Mouse (Mus musculus) bone marrow macrophage, adult 2 months (primary cell): Measurements from ENCODE around the gene Fam172a. TPM values are rescaled to one million over a fixed set of nuclear protein-coding genes. Genes with fewer than 3 reads are reported as not detected.

Experiments used
- H3K27ac ChIP-seq: 2 replicates; pipeline ENCODE4 v1.5.1; 2012; ENCODE audit warnings: low read depth, low read length; ENCODE audit not compliant: insufficient read depth
- H3K4me1 ChIP-seq: 2 replicates; pipeline ENCODE4 v1.6.1; 2012; ENCODE audit warnings: low read length; ENCODE audit not compliant: control insufficient read depth, insufficient read depth
- H3K4me3 ChIP-seq: 2 replicates; pipeline ENCODE4 v1.5.1; 2012; ENCODE audit warnings: mild to moderate bottlenecking, low read length, moderate library complexity; ENCODE audit not compliant: insufficient read depth
- CTCF ChIP-seq: IDR thresholded peaks from 2 replicates; pipeline ENCODE4 v1.5.1; 2012; ENCODE audit warnings: low read depth, mild to moderate bottlenecking, low read length, moderate library complexity
- POLR2A ChIP-seq: IDR thresholded peaks from 2 replicates; pipeline ENCODE4 v1.6.1; 2012; ENCODE audit warnings: mild to moderate bottlenecking, low read depth, low read length, borderline replicate concordance
- polyA plus RNA-seq: library from polyadenylated mRNA; stranded (reverse); fragments of >200 nt; gene quantifications from 2 replicates; pipeline ENCODE4 v1.2.4, GENCODE M21; 2012; ENCODE audit not compliant: missing spikeins, insufficient read depth, insufficient read length

The Fam172a gene
- polyA plus RNA-seq, 1 experiment: 28.4 TPM

- TF ChIP-seq CTCF (no peak), POLR2A (no peak)
- Histone ChIP-seq H3K4me3 (no peak overlapping the region), H3K4me1 (no peaks in the 10 kb centered on the region), H3K27ac (no peak overlapping the region)
Measured at GRCm38 (mm10) chr13:78184786-78185466, 483.1 kb downstream of the Fam172a start.

- Histone ChIP-seq H3K4me1 (no peaks in the 10 kb centered on the region), H3K4me3 (no peak overlapping the region), H3K27ac (no peak overlapping the region)
- TF ChIP-seq POLR2A (no peak), CTCF (peak; percentile 41; the same call in 1 of the 2 replicates)
Measured at GRCm38 (mm10) chr13:78186340-78186946, 484.6 kb downstream of the Fam172a start.

- no peak for TF ChIP-seq POLR2A
- TF ChIP-seq CTCF: no peak
- H3K27ac ChIP-seq: no peak overlapping the region
- H3K4me1 ChIP-seq: no peaks in the 10 kb centered on the region
- no peak overlapping the region for H3K4me3 ChIP-seq
Measured at GRCm38 (mm10) chr13:78187833-78188232, 486.0 kb downstream of the Fam172a start.

- no peak overlapping the region for H3K4me3 ChIP-seq
- H3K4me1 ChIP-seq: no peaks in the 10 kb centered on the region
- H3K27ac ChIP-seq: no peak overlapping the region
- TF ChIP-seq CTCF (no peak), POLR2A (no peak)
Measured at GRCm38 (mm10) chr13:78189586-78189985, 487.8 kb downstream of the Fam172a start.

GRCm38 (mm10) chr13:78193211-78193610 is 491.4 kb downstream of the Fam172a start:
- Histone ChIP-seq H3K4me1 (no peaks in the 10 kb centered on the region), H3K4me3 (no peak overlapping the region), H3K27ac (no peak overlapping the region)
- TF ChIP-seq CTCF (no peak), POLR2A (no peak)

- TF ChIP-seq CTCF (no peak), POLR2A (no peak)
- H3K4me1 ChIP-seq: no peaks in the 10 kb centered on the region
- H3K27ac ChIP-seq: no peak overlapping the region
- no peak overlapping the region; the same call in 1 of the 2 replicates for H3K4me3 ChIP-seq
Measured at GRCm38 (mm10) chr13:78194135-78194849, 492.5 kb downstream of the Fam172a start.

GRCm38 (mm10) chr13:78194850-78195600 is 493.2 kb downstream of the Fam172a start:
- no peaks in the 10 kb centered on the region for H3K4me1 ChIP-seq
- H3K4me3 ChIP-seq: no peak overlapping the region; the same call in 1 of the 2 replicates
- TF ChIP-seq POLR2A (no peak), CTCF (no peak)
- no peak overlapping the region for H3K27ac ChIP-seq

- TF ChIP-seq POLR2A: no peak
- no peak for TF ChIP-seq CTCF
- Histone ChIP-seq H3K4me3 (no peak overlapping the region), H3K4me1 (no peaks in the 10 kb centered on the region), H3K27ac (no peak overlapping the region)
Measured at GRCm38 (mm10) chr13:78195601-78196115, 493.8 kb downstream of the Fam172a start.

GRCm38 (mm10) chr13:78196236-78196796 is 494.5 kb downstream of the Fam172a start:
- Histone ChIP-seq H3K4me3 (no peak overlapping the region), H3K27ac (no peak overlapping the region), H3K4me1 (no peaks in the 10 kb centered on the region)
- no peak for TF ChIP-seq POLR2A
- no peak for TF ChIP-seq CTCF
